Mouse (Mus musculus): ENCODE results near the gene Wdr59. TPM values are rescaled to one million over a fixed set of nuclear protein-coding genes. Genes with fewer than 3 reads are reported as not detected.

The Wdr59 gene
- polyA plus RNA-seq, 1 experiment from 2014 or later, result 3.6 TPM

DNA sequence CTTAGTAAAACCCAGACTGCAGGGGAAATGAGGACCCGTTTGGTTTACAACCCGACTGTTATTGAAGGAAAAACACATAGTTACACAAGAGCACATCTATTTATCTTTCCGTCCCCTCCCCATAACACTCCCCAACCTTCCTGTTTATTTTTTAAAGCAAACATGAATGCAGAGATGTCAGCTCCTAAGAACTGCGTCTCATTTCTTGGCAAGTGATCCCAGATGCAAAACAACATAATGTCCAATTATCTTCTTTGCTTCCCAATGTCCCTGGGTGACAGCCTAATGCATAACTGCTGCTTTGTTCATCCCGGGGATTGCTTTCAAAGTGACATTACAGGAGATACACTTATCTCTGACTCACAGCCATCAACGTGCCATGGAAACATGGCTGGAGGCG is 30.7 kb downstream of the Wdr59 start:
- Histone ChIP-seq H3K36me3 (peaks cover 56% of the 10 kb centered on the region), H3K4me1 (peaks cover 14% of the 10 kb centered on the region; the same call in 1 of the 2 replicates), H3K27me3 (replicated peaks) (no peaks in the 10 kb centered on the region), H3K9me3 (no peaks in the 10 kb centered on the region), H3K4me3 (no peak overlapping the region), H3K4me2 (no peak overlapping the region), H3K9ac (no peak overlapping the region), H3K27ac (replicated peaks) (no peak overlapping the region)
- ATAC-seq (ENCODE audit: extremely low read depth, insufficient number of reproducible peaks, low FRiP score, low TSS enrichment), result no peak
- WGBS, result 58% methylated on average over 7 of the region's 7 CpGs

DNA sequence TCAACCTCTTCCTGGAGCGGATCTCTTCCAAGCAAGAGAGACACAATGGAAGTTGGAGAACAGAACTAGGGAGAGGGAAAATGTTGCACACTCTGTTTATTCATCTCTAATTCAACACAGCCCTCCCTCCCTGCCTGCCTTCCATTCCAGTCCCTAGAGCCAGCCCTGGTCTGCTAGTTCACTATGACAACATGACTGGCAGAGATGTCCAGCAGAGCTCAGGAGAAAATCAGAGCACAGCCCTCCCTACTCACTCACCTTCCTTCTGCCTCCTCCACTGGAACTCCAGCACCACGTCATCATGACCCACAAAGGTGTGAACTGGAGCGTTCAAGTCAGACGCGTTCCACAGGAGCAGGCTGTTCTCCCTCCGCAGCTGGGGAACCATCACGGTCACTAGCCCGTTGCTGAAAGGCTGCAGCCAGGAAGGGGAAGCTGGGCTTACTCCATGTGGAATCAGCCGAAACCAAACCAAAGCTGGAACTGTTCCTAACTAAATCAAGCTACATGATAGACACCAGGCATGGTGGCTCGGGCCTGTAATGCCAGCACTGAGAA is 31.8 kb downstream of the Wdr59 start:
- Histone ChIP-seq H3K27ac (replicated peaks) (no peak overlapping the region), H3K4me1 (peaks cover 14% of the 10 kb centered on the region; the same call in 1 of the 2 replicates), H3K4me3 (no peak overlapping the region), H3K9ac (no peak overlapping the region), H3K36me3 (peaks cover 52% of the 10 kb centered on the region), H3K27me3 (replicated peaks) (no peaks in the 10 kb centered on the region), H3K9me3 (no peaks in the 10 kb centered on the region), H3K4me2 (no peak overlapping the region)
- no peak for ATAC-seq (ENCODE audit: extremely low read depth, insufficient number of reproducible peaks, low FRiP score, low TSS enrichment)
- 65% methylated on average over 10 of the region's 10 CpGs for WGBS

DNA sequence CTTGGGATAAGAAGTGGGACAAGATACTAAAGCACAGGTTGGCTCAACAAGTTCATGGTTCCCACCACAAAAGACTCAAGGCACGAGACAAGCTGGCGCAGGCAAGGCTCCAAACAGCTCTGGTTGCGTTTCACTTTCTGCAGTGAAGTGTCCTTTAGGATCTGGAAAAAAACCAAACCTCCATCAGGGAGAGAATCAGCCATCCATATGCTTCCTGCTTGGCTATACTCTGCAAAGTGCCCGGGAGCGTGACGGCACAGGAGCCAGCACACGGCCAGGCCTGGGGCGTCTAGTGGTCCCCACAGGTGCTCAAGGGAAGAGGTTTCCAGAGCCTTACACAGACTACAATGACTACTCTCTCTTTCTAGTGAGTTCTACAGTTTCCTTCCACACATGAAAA is 41.2 kb downstream of the Wdr59 start:
- Histone ChIP-seq H3K9ac (no peak overlapping the region), H3K4me3 (no peak overlapping the region), H3K36me3 (peaks cover 86% of the 10 kb centered on the region), H3K27ac (replicated peaks) (no peak overlapping the region), H3K4me2 (no peak overlapping the region), H3K27me3 (replicated peaks) (no peaks in the 10 kb centered on the region), H3K9me3 (no peaks in the 10 kb centered on the region; the same call in 1 of the 2 replicates), H3K4me1 (no peaks in the 10 kb centered on the region)
- 90% methylated on average over 8 of the region's 8 CpGs for WGBS
- no peak for ATAC-seq (ENCODE audit: extremely low read depth, insufficient number of reproducible peaks, low FRiP score, low TSS enrichment)

DNA sequence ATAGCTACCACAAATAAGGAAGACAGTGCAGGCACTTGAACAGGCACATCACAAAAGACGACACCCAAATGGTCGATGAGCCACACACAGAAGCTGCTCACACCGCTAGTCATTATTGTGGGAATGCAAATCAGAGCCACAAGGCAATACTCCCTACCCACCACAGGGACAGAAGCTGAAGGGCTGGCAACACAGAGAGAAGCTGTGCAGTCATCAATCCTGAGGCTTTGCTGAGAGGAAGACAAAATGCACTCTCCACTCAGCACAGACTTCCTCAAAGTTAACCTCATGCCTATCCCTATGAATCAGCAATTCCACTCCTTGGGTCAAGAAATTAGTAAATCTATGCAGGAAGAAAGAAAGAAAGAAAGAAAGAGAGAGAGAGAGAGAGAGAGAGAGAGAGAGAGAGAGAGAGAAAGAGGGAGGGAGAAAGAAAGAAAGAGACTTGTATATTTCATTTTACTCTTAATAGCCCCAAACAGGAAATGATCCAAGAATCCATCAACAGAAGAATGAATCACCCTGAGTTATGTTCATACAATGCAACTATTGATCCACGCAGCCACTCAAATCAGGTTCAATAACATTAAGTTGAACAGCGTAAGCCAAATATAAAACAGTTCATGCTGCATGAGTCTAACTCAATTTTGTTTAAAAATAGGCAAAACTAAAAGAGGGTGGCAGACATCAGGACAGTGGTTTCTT is 44.0 kb downstream of the Wdr59 start:
- Histone ChIP-seq H3K9me3 (no peaks in the 10 kb centered on the region; the same call in 1 of the 2 replicates), H3K9ac (no peak overlapping the region), H3K36me3 (peaks cover 76% of the 10 kb centered on the region), H3K4me2 (no peak overlapping the region), H3K4me1 (no peaks in the 10 kb centered on the region), H3K27me3 (replicated peaks) (no peaks in the 10 kb centered on the region), H3K4me3 (no peak overlapping the region), H3K27ac (replicated peaks) (no peak overlapping the region)
- WGBS, result 90% methylated on average over 5 of the region's 5 CpGs
- ATAC-seq (ENCODE audit: extremely low read depth, insufficient number of reproducible peaks, low FRiP score, low TSS enrichment), result no peak

DNA sequence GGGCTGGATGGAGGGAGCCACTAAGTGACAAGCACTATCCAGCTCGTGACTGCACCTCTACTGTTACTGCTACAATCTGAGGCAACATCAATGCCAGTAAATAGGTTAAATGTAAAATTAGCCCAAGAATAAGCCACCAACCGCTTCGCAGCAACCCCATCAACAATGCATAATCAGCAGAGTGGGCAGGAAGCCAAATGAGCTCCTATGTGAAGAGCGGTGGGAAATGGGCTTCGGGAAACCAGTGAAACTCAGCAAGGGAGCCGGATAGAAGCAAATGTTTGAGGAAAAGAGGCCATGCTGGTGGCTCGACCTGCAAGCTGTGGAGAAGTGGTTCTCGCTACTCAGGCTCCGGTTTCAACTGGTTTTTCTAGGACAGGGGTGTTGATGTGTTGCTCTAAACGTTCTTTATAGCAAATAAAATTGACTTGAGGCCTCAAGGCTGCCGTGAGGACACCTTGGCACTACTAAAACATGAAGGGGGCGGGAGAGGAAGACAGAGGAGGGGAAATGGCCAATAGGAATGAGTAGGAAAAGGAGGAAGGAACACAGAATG is 50.3 kb downstream of the Wdr59 start:
- H3K4me2 ChIP-seq, result no peak overlapping the region
- no peak overlapping the region for H3K9ac ChIP-seq
- peaks cover 11% of the 10 kb centered on the region for H3K4me1 ChIP-seq
- WGBS, result 73% methylated on average over 12 of the region's 12 CpGs
- ATAC-seq (ENCODE audit: extremely low read depth, insufficient number of reproducible peaks, low FRiP score, low TSS enrichment), result no peak
- no peak overlapping the region for H3K27ac ChIP-seq (replicated peaks)
- no peaks in the 10 kb centered on the region for H3K27me3 ChIP-seq (replicated peaks)
- no peak overlapping the region for H3K4me3 ChIP-seq
- no peaks in the 10 kb centered on the region for H3K9me3 ChIP-seq
- peaks cover 46% of the 10 kb centered on the region for H3K36me3 ChIP-seq

DNA sequence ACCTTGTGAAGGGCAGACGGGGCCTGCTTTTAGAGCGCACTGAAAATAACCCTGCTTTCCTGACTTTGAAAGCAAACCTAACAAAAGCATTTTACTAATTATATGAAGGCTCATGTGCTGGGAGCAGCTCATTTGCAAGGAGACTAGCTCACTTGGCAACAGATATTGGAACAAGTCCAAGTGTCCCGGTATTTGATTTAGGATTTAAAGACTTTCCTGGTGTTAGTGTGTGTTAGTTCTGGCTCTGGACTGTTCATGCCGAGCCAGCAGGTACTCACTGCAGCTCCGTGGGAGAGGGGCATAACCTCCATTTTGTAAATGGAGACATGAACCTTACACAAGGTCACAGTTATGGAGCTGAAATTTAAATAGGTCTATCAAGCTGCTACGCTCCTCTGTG is 52.9 kb downstream of the Wdr59 start:
- no peak overlapping the region for H3K9ac ChIP-seq
- ATAC-seq (ENCODE audit: extremely low read depth, insufficient number of reproducible peaks, low FRiP score, low TSS enrichment), result no peak
- H3K36me3 ChIP-seq, result peaks cover 35% of the 10 kb centered on the region
- WGBS, result 58% methylated on average over 6 of the region's 6 CpGs
- peaks cover 20% of the 10 kb centered on the region for H3K4me1 ChIP-seq
- H3K27me3 ChIP-seq (replicated peaks), result no peaks in the 10 kb centered on the region
- H3K4me3 ChIP-seq, result no peak overlapping the region
- no peaks in the 10 kb centered on the region for H3K9me3 ChIP-seq
- H3K27ac ChIP-seq (replicated peaks), result 0 out of 2 replicates have a peak overlapping the region, but pooled peaks have one; percentile 0
- H3K4me2 ChIP-seq, result no peak overlapping the region

DNA sequence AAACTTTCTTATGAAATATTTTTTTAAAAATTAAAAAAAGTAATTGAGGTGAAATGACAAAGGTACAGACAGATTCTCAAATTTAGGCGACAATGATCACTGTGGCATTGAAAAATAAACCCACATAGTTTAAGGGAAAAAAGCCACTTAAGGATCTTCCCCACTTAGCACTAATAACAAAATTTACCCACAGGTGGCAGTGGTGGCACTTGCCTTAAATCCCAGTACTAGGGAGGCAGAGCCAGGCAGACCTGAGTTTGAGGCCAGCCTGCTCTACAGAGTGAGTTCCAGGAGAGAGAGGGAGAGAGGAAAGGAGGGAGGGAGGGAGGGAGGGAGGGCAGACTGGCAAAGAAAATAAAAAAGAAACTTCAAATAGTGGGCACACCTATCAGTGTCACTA is 56.6 kb downstream of the Wdr59 start:
- Histone ChIP-seq H3K9me3 (no peaks in the 10 kb centered on the region), H3K9ac (no peak overlapping the region), H3K27me3 (replicated peaks) (no peaks in the 10 kb centered on the region), H3K36me3 (peaks cover 42% of the 10 kb centered on the region), H3K4me3 (no peak overlapping the region), H3K4me1 (peaks cover 22% of the 10 kb centered on the region), H3K27ac (replicated peaks) (no peak overlapping the region), H3K4me2 (no peak overlapping the region)
- no peak for ATAC-seq (ENCODE audit: extremely low read depth, insufficient number of reproducible peaks, low FRiP score, low TSS enrichment)
- 84% methylated on average over 1 of the region's 1 CpGs for WGBS

DNA sequence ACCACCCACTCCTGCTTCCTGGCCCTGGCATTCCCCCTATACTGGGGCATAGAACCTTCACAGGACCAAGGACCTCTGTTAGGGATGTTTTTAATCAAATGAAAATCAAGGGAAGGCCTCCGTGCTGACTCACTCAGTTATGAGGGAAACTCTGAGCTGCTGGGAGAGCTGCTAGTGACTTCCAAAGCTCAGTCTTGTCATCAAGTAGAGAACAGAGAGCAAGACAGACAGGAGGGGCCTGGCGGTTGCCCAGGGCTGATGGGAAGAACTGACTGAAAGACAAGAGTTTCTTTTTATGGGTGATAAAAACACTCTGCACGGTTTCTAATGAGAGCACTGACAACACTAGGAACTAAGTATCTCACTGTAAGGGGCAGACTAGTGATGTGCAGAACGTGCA is 57.4 kb downstream of the Wdr59 start:
- H3K4me3 ChIP-seq, result no peak overlapping the region
- no peak overlapping the region for H3K4me2 ChIP-seq
- H3K27ac ChIP-seq (replicated peaks), result peak overlapping the region; percentile 13; the same call in 1 of the 2 replicates
- 38% methylated on average over 4 of the region's 4 CpGs for WGBS
- 0 out of 2 replicates have a peak overlapping the region, but pooled peaks have one; percentile 11 for H3K9ac ChIP-seq
- H3K4me1 ChIP-seq, result peaks cover 22% of the 10 kb centered on the region
- H3K9me3 ChIP-seq, result no peaks in the 10 kb centered on the region
- no peaks in the 10 kb centered on the region for H3K27me3 ChIP-seq (replicated peaks)
- H3K36me3 ChIP-seq, result peaks cover 44% of the 10 kb centered on the region
- no peak for ATAC-seq (ENCODE audit: extremely low read depth, insufficient number of reproducible peaks, low FRiP score, low TSS enrichment)

DNA sequence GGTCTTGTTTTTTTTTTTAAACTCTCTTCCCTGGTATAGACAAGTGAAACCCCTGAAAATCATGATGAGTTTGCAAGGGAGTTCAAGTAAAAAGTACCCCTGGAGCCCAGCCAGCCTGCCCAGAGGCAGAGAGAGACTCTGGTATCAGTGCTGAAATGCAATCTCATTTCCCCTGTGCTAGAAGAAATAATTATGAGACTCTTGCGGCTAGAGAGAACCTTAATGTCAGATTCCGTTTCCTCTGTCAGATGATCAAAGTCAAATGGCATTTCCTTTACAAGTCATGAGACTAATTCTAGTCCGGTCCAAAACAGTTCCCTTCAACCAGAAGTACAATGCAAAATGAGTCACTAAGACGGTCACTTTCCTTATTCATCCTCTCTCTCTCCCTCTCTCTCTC is 72.2 kb downstream of the Wdr59 start:
- no peaks in the 10 kb centered on the region for H3K9me3 ChIP-seq
- peak overlapping the region; percentile 59 for H3K27ac ChIP-seq (replicated peaks)
- H3K4me1 ChIP-seq, result peaks cover 31% of the 10 kb centered on the region
- H3K4me2 ChIP-seq, result no peak overlapping the region
- no peak overlapping the region for H3K4me3 ChIP-seq
- H3K9ac ChIP-seq, result no peak overlapping the region
- no peaks in the 10 kb centered on the region for H3K27me3 ChIP-seq (replicated peaks)
- peaks cover 28% of the 10 kb centered on the region for H3K36me3 ChIP-seq
- 32% methylated on average over 4 of the region's 4 CpGs for WGBS
- no peak for ATAC-seq (ENCODE audit: extremely low read depth, insufficient number of reproducible peaks, low FRiP score, low TSS enrichment)

DNA sequence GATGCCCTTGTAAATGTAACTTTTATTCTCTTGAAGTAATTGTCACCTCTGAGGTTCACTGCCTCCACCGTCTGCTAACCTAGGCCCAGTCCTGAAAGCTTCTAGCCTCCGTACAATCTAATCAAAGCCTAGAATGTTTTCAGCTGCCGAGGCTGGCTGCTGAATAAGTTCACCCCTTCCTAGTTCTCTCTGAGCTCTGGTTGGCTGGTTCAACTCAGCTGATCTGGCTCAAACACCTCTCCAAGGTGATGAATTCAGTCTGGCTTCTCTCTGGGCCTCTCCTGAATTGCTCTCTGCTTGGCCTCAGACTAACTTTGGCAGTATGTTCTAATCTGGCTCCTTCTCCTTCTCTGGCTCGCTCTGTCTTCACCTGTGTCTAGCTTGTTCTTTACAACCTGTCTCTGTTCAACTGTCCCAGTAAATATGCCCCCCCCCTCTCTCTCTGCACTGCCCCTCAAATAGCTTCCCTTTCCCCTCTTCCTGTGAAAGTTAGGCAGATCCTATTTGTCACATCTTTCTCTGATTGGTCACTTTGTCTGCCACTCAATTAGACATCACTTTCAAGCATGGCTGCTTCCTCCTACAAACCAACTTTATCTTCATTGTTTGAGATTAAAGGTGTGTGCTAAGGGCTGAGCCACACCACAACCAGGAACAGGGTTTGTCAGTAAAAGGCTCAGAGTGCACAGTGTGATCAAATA is 75.8 kb downstream of the Wdr59 start:
- Histone ChIP-seq H3K4me3 (no peak overlapping the region), H3K27me3 (replicated peaks) (no peaks in the 10 kb centered on the region), H3K36me3 (peaks cover 21% of the 10 kb centered on the region), H3K4me1 (peaks cover 42% of the 10 kb centered on the region), H3K9ac (0 out of 2 replicates have a peak overlapping the region, but pooled peaks have one; percentile 44), H3K27ac (replicated peaks) (peak overlapping the region; percentile 78), H3K4me2 (peak overlapping the region; percentile 37), H3K9me3 (no peaks in the 10 kb centered on the region)
- WGBS, result 25% methylated on average over 4 of the region's 4 CpGs
- no peak for ATAC-seq (ENCODE audit: extremely low read depth, insufficient number of reproducible peaks, low FRiP score, low TSS enrichment)

DNA sequence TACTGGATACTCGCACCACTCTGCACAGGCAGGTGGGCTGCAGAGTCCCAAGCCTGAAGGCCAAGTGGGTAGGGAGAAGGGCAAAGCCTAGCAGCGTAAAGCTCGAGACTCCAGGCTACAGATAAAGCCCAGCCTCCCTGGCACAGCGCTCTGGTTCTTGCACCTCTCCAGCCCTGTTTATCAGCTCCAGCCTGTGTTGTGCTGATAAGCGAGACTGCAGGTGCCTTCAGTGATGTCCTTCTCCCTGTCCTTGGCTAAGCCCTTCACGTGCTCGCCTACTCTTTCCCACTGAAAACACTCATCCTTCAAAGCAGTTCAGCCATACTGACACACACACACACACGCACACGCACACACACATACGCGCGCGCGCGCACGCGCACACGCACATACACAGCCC is 76.3 kb downstream of the Wdr59 start:
- Histone ChIP-seq H3K4me3 (no peak overlapping the region), H3K27ac (replicated peaks) (peak overlapping the region; percentile 78), H3K9me3 (no peaks in the 10 kb centered on the region), H3K4me2 (peak overlapping the region; percentile 37), H3K9ac (0 out of 2 replicates have a peak overlapping the region, but pooled peaks have one; percentile 44), H3K36me3 (peaks cover 16% of the 10 kb centered on the region), H3K4me1 (peaks cover 41% of the 10 kb centered on the region), H3K27me3 (replicated peaks) (no peaks in the 10 kb centered on the region)
- peak; percentile 30; the same call in 1 of the 2 replicates for ATAC-seq (ENCODE audit: extremely low read depth, insufficient number of reproducible peaks, low FRiP score, low TSS enrichment)
- WGBS, result 52% methylated on average over 18 of the region's 18 CpGs

All from heart, embryonic 13.5 days (tissue).